Mouse (Mus musculus) thymus, adult 2 months (tissue): ENCODE results near the gene Fyttd1. TPM values are rescaled to one million over a fixed set of nuclear protein-coding genes. Genes with fewer than 3 reads are reported as not detected.

Experiments used
- DNase-seq: peaks from one replicate; pipeline ENCODE4 v3.0.0; 2021
- H3K27ac ChIP-seq: fragments of 200-500 bp; 2 replicates; pipeline ENCODE4 v1.5.1; 2012; ENCODE audit warnings: low read length, control low read depth; ENCODE audit not compliant: control insufficient read depth, insufficient read depth
- H3K27me3 ChIP-seq: fragments of 200-500 bp; 2 replicates; pipeline ENCODE4 v1.6.1; 2012; ENCODE audit warnings: mild to moderate bottlenecking, low read length, moderate library complexity, mixed read lengths; ENCODE audit not compliant: control insufficient read depth, insufficient read depth
- H3K36me3 ChIP-seq: fragments of 200-500 bp; 2 replicates; pipeline ENCODE4 v1.6.1; 2012; ENCODE audit warnings: mild to moderate bottlenecking, low read length, moderate library complexity; ENCODE audit not compliant: control insufficient read depth, insufficient read depth
- H3K4me1 ChIP-seq: fragments of 200-500 bp; replicated peaks from 2 replicates; pipeline ENCODE4 v1.6.1; 2012; ENCODE audit warnings: low read length; ENCODE audit not compliant: control insufficient read depth, insufficient read depth
- H3K4me3 ChIP-seq: fragments of 200-500 bp; 2 replicates; pipeline ENCODE4 v1.5.1; 2012; ENCODE audit warnings: mild to moderate bottlenecking, low read length, control low read depth, moderate library complexity; ENCODE audit not compliant: control insufficient read depth, insufficient read depth
- CTCF ChIP-seq: fragments of 200-500 bp; IDR thresholded peaks from 2 replicates; pipeline ENCODE4 v1.5.1; 2012; ENCODE audit warnings: mild to moderate bottlenecking, control low read depth, low read length, moderate library complexity, borderline replicate concordance; ENCODE audit not compliant: control insufficient read depth, poor library complexity, insufficient read depth; ENCODE audit errors: extremely low read depth
- POLR2A ChIP-seq: fragments of 200-500 bp; IDR thresholded peaks from 2 replicates; pipeline ENCODE4 v1.6.1; 2012; ENCODE audit warnings: mild to moderate bottlenecking, low read length, control low read depth, moderate library complexity; ENCODE audit not compliant: control insufficient read depth, poor library complexity, insufficient read depth; ENCODE audit errors: extremely low read depth
- WGBS: fragments of 180-500 bp; shearing (Covaris S2); methylation state at CpG from one replicate; pipeline ENCODE4 v1.1.7; 2018; 5-methylcytosine and 5-hydroxymethylcytosine counted together
- polyA plus RNA-seq: library from polyadenylated mRNA; depleted of rRNA; stranded (reverse); fragments of >200 nt; gene quantifications from 2 replicates; pipeline ENCODE4 v1.2.3, GENCODE M21; 2012; rRNA removed

Gene Fyttd1
- polyA plus RNA-seq, 1 experiment, result 8.8 TPM

- WGBS, result 62% methylated on average over 6 of the region's 6 CpGs
- TF ChIP-seq POLR2A, result no peak
- TF ChIP-seq CTCF, result no peak
- Histone ChIP-seq H3K36me3 (peaks cover 22% of the 10 kb centered on the region), H3K27ac (peak overlapping the region; percentile 33; the same call in 1 of the 2 replicates), H3K27me3 (no peaks in the 10 kb centered on the region), H3K4me1 (peaks cover 5% of the 10 kb centered on the region), H3K4me3 (no peak overlapping the region)
- DNase-seq, result no peak
Measured at GRCm38 (mm10) chr16:32954304-32954703, 77.0 kb downstream of the Fyttd1 start.

GRCm38 (mm10) chr16:32956889-32957288 is 79.6 kb downstream of the Fyttd1 start:
- TF ChIP-seq POLR2A (no peak), CTCF (no peak)
- 96% methylated on average over 5 of the region's 5 CpGs for WGBS
- H3K4me1 ChIP-seq, result peaks cover 5% of the 10 kb centered on the region
- no peak overlapping the region for H3K4me3 ChIP-seq
- no peak for DNase-seq
- H3K27ac ChIP-seq, result no peak overlapping the region
- peaks cover 33% of the 10 kb centered on the region for H3K36me3 ChIP-seq
- H3K27me3 ChIP-seq, result no peaks in the 10 kb centered on the region

Other genes with a start within 250 kb of the Fyttd1 start
- 479 and 508 TPM in 2 replicates for gene Tnk2, start 233.6 kb upstream of the Fyttd1 start, polyA plus RNA-seq
- gene Muc4, start 141.6 kb upstream of the Fyttd1 start, polyA plus RNA-seq, result 0.52 and 0.58 TPM in 2 replicates
- 0.22 TPM in 1 of 2 replicates, not detected in the other for gene Muc20, start 80.1 kb upstream of the Fyttd1 start, polyA plus RNA-seq
- gene Smbd1, start 67.0 kb upstream of the Fyttd1 start, polyA plus RNA-seq, result 0.18 TPM in 1 of 2 replicates, not detected in the other
- gene Rubcn, start 266 bp downstream of the Fyttd1 start, polyA plus RNA-seq, result 33.9 and 36.4 TPM in 2 replicates
- gene Lrch3, start 36.6 kb downstream of the Fyttd1 start, polyA plus RNA-seq, result 41.3 and 43.2 TPM in 2 replicates
- gene Iqcg, start 178.7 kb downstream of the Fyttd1 start, polyA plus RNA-seq, result 0.12 and 0.14 TPM in 2 replicates
- gene Rpl35a, start 179.0 kb downstream of the Fyttd1 start, polyA plus RNA-seq, result 328 and 393 TPM in 2 replicates
- 2.1 and 2.2 TPM in 2 replicates for gene Lmln, start 185.0 kb downstream of the Fyttd1 start, polyA plus RNA-seq